Mouse (Mus musculus): Measurements from ENCODE around the gene Ngdn. TPM values are rescaled to one million over a fixed set of nuclear protein-coding genes. Genes with fewer than 3 reads are reported as not detected.
"Not testable (repeated sequence)": the region's sequence is repeated elsewhere in the genome, so short reads cannot be mapped to it uniquely, and the experiment has no call there.

Ngdn gene
- total and polyA plus RNA-seq, 2 experiments from 2014 or later: 50.1 to 50.9 TPM

DNA sequence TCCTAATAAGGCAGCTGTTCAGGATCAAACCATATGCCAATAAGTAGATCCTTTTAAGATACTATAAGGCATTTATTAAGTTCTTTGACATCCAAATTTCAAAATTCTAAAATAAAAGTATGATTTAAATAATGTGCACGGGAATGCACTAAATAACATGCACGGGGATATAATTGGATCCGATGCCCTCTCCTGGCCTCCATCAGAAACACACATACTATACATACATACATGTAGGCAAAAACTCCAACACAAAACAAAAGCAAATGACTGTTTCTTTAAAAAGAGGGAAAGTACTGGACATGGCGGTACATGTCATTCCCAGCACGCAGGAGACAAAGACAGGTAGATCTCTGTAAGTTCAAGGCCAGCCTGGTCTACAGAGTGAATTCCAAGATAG is 15.4 kb upstream of the Ngdn start:
- peak; percentile 19; the same call in 1 of the 2 replicates for TF ChIP-seq CTCF (IDR thresholded peaks at IDR 0.05; ENCODE audit: low read depth)
- Histone ChIP-seq H3K4me1 (ENCODE audit: control insufficient read depth, insufficient read depth) (peaks cover 41% of the 10 kb centered on the region), H3K27ac (ENCODE audit: low read depth) (peak overlapping the region; percentile 22; the same call in 1 of the 2 replicates)
- H3K36me3 ChIP-seq (replicated peaks; ENCODE audit: control insufficient read depth, insufficient read depth, low read length); H3K9ac ChIP-seq (replicated peaks; ENCODE audit: low read depth, low read length); H3K4me3 ChIP-seq (ENCODE audit: low read depth, low read length); H3K27me3 ChIP-seq (ENCODE audit: control insufficient read depth, insufficient read depth, low read length); H3K9me3 ChIP-seq (replicated peaks; ENCODE audit: control insufficient read depth, low read length); H3K4me2 ChIP-seq (ENCODE audit: low read depth, low read length); ATAC-seq (ENCODE audit: insufficient read depth, low read depth): not testable (repeated sequence)
- peak; percentile 19 for DNase-seq (ENCODE audit: low spot score)
- 67% methylated on average over 5 of the region's 5 CpGs for WGBS

DNA sequence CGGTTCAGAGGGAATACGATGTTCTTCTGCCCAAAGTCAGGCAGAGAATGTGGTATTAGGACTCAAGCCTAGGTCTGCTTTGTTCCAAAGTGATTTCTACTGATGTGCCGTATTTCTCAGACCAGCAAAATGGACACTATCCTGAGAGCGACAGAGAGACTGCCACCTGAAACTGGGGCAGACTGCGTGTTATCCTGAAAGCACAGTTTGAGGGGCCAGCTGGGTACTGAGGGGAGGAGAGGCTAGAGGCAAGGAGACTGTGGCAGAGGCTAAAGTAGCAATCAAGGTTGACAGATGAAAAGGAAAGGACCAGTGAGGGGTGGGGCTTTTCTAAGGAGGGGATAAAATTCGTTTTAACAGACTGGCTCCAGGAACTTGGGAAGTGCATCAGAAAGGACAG is 14.4 kb upstream of the Ngdn start:
- Histone ChIP-seq H3K4me2 (ENCODE audit: low read depth, low read length) (no peak overlapping the region), H3K27me3 (ENCODE audit: control insufficient read depth, insufficient read depth, low read length) (no peaks in the 10 kb centered on the region), H3K9ac (replicated peaks; ENCODE audit: low read depth, low read length) (no peak overlapping the region), H3K9me3 (replicated peaks; ENCODE audit: control insufficient read depth, low read length) (no peaks in the 10 kb centered on the region), H3K36me3 (replicated peaks; ENCODE audit: control insufficient read depth, insufficient read depth, low read length) (no peaks in the 10 kb centered on the region), H3K27ac (ENCODE audit: low read depth) (peak overlapping the region; percentile 97; the same call in 1 of the 2 replicates), H3K4me3 (ENCODE audit: low read depth, low read length) (no peak overlapping the region), H3K4me1 (ENCODE audit: control insufficient read depth, insufficient read depth) (peaks cover 35% of the 10 kb centered on the region)
- DNase-seq (ENCODE audit: low spot score) (no peak), ATAC-seq (ENCODE audit: insufficient read depth, low read depth) (no peak)
- no peak for TF ChIP-seq EP300 (IDR thresholded peaks at IDR 0.05; ENCODE audit: low read depth)
- TF ChIP-seq CTCF (IDR thresholded peaks at IDR 0.05; ENCODE audit: low read depth): no peak
- 83% methylated on average over 6 of the region's 6 CpGs for WGBS

DNA sequence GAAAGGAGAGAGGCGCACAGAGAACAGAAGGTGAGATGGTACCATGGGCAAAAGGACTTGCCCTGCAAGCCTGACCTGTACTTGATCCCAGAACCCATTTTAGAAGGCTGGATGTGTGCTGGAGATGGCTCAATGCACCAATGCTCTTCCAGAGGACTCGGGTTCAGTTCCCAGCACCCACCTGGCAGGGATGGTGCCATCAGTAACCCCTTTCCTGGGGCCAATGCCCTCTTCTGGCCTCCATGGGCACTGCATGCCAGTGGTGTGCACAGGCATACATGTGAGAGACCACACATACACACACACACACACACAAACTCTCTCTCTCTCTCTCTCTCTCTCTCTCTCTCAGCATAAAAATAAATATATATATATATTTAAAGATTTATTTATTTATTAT is 13.8 kb upstream of the Ngdn start:
- Histone ChIP-seq H3K4me3 (ENCODE audit: low read depth, low read length) (no peak overlapping the region), H3K9me3 (replicated peaks; ENCODE audit: control insufficient read depth, low read length) (no peaks in the 10 kb centered on the region), H3K27ac (ENCODE audit: low read depth) (peak overlapping the region; percentile 97), H3K9ac (replicated peaks; ENCODE audit: low read depth, low read length) (no peak overlapping the region), H3K27me3 (ENCODE audit: control insufficient read depth, insufficient read depth, low read length) (no peaks in the 10 kb centered on the region), H3K36me3 (replicated peaks; ENCODE audit: control insufficient read depth, insufficient read depth, low read length) (no peaks in the 10 kb centered on the region), H3K4me2 (ENCODE audit: low read depth, low read length) (no peak overlapping the region), H3K4me1 (ENCODE audit: control insufficient read depth, insufficient read depth) (peaks cover 32% of the 10 kb centered on the region)
- ATAC-seq (ENCODE audit: insufficient read depth, low read depth) (no peak), DNase-seq (ENCODE audit: low spot score) (no peak)
- TF ChIP-seq CTCF (IDR thresholded peaks at IDR 0.05; ENCODE audit: low read depth) (peak; percentile 21), EP300 (IDR thresholded peaks at IDR 0.05; ENCODE audit: low read depth) (no peak; the same call in 1 of the 2 replicates)
- 100% methylated on average over 2 of the region's 2 CpGs for WGBS

DNA sequence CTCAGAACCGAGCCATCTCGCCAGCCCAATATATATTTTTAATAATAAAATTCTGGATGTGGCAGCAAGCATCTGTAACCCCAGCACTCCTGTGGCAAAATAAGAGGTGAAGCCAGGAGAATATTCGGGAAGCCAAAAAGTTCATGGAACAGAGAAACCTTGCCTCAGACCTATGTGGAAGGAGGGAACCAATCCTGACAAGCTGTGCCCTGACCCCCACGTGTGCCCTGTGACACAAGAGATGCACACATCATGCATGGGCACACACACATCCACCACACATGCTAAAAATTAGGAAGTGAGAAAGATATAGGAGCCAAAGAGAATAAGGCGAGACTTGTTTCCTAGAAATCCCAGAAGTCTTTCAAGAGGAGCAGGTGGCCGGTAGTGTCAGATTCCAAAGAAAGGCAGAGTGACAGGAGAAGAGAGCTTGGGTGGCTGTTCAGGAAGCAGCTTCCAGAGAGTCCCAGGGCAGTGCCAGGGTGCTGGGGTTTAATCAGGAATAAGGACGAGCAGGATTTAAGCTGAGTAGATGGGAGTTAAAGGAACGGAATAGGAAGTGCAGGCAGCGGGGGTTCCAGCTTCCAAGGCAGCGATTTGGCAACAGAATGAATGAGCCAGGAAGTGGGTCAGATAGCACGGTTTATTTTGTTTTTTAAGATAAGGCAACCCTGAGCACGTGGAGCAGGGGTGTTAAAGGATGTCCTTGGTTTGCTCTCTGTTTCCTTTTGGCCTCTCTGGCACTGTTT is 13.1 kb upstream of the Ngdn start:
- Histone ChIP-seq H3K27ac (ENCODE audit: low read depth) (peak overlapping the region; percentile 97), H3K4me1 (ENCODE audit: control insufficient read depth, insufficient read depth) (peaks cover 31% of the 10 kb centered on the region), H3K36me3 (replicated peaks; ENCODE audit: control insufficient read depth, insufficient read depth, low read length) (no peaks in the 10 kb centered on the region), H3K27me3 (ENCODE audit: control insufficient read depth, insufficient read depth, low read length) (no peaks in the 10 kb centered on the region), H3K9ac (replicated peaks; ENCODE audit: low read depth, low read length) (peak overlapping the region; percentile 37; the same call in 1 of the 2 replicates), H3K4me3 (ENCODE audit: low read depth, low read length) (no peak overlapping the region), H3K4me2 (ENCODE audit: low read depth, low read length) (0 out of 2 replicates have a peak overlapping the region, but pooled peaks have one; percentile 16), H3K9me3 (replicated peaks; ENCODE audit: control insufficient read depth, low read length) (no peaks in the 10 kb centered on the region)
- ATAC-seq (ENCODE audit: insufficient read depth, low read depth): no peak
- no peak for TF ChIP-seq CTCF (IDR thresholded peaks at IDR 0.05; ENCODE audit: low read depth)
- TF ChIP-seq EP300 (IDR thresholded peaks at IDR 0.05; ENCODE audit: low read depth): no peak
- peak; percentile 75 for DNase-seq (ENCODE audit: low spot score)
- 27% methylated on average over 12 of the region's 12 CpGs for WGBS

DNA sequence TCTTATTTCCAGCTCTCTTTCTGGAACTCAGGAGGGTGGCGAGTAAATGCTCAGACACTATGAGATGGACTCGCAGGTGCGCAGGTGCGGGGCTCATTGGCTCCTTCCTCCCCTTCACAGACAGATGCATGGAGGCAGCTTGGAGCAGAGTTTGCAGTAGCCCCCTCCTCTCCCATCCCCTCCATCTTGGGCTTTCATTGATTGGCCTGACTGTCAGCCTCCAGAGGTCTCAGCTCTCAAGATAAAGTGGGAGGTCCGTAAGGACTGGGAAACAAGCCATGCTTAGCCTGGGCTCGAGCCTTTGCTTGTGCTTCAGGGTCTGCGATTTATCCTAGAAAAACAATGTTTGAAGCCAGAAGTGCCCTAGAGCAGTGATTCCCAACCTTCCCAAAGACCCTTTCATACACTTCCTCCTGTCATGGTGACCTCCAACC is 12.6 kb upstream of the Ngdn start:
- no peaks in the 10 kb centered on the region for H3K9me3 ChIP-seq (replicated peaks; ENCODE audit: control insufficient read depth, low read length)
- WGBS: 21% methylated on average over 7 of the region's 7 CpGs
- H3K36me3 ChIP-seq (replicated peaks; ENCODE audit: control insufficient read depth, insufficient read depth, low read length): no peaks in the 10 kb centered on the region
- H3K27ac ChIP-seq (ENCODE audit: low read depth): peak overlapping the region; percentile 97
- TF ChIP-seq CTCF (IDR thresholded peaks at IDR 0.05; ENCODE audit: low read depth) (no peak), EP300 (IDR thresholded peaks at IDR 0.05; ENCODE audit: low read depth) (no peak)
- H3K27me3 ChIP-seq (ENCODE audit: control insufficient read depth, insufficient read depth, low read length): no peaks in the 10 kb centered on the region
- no peak for DNase-seq (ENCODE audit: low spot score)
- no peak for ATAC-seq (ENCODE audit: insufficient read depth, low read depth)
- peak overlapping the region; percentile 54; the same call in 1 of the 2 replicates for H3K9ac ChIP-seq (replicated peaks; ENCODE audit: low read depth, low read length)
- H3K4me2 ChIP-seq (ENCODE audit: low read depth, low read length): no peak overlapping the region
- no peak overlapping the region for H3K4me3 ChIP-seq (ENCODE audit: low read depth, low read length)
- peaks cover 28% of the 10 kb centered on the region for H3K4me1 ChIP-seq (ENCODE audit: control insufficient read depth, insufficient read depth)
